26 mouse cellular contexts compared by ENCODE assay signal in genomic region chr12:100328557-100328956, GRCm38 (mm10).
A peak's percentile ranks its signal among the peaks of the same experiment; 100 is the strongest.
DNase-seq lines count a peak whose midpoint lies in the region; ATAC-seq and TF ChIP-seq lines count a peak whose summit lies in the region.
"Had no signal": no experiment of that assay in that cellular context is flagged by ENCODE, and none has a peak within 500 bp of the region (broad histone marks: within the 10 kb centered on the region; RNA-seq: fewer than 3 reads in every experiment).

No protein-coding gene starts in this region.

- TF ChIP-seq CTCF in intestine, postnatal 0 days (IDR thresholded peaks at IDR 0.05; ENCODE audit: low read depth), result 0 out of 2 replicates have a peak, but pooled peaks have one; percentile 4
- no peak for TF ChIP-seq CTCF in olfactory bulb, adult 2 months (IDR thresholded peaks at IDR 0.05; ENCODE audit: insufficient read depth, low read depth, low read length)

- 77% methylated on average over 9 of the region's 9 CpGs for WGBS in intestine, postnatal 0 days
- WGBS in intestine, embryonic 16.5 days, result 83% methylated on average over 9 of the region's 9 CpGs
- WGBS in olfactory bulb, adult 2 months, result 35% methylated on average over 9 of the region's 9 CpGs

- no peaks in the 10 kb centered on the region for H3K4me1 ChIP-seq in intestine, postnatal 0 days (replicated peaks; ENCODE audit: control insufficient read depth, insufficient read depth, low read length)
- H3K4me1 ChIP-seq in intestine, embryonic 16.5 days (ENCODE audit: control insufficient read depth, insufficient read depth, low read length), result no peaks in the 10 kb centered on the region
- peaks cover 42% of the 10 kb centered on the region for H3K4me1 ChIP-seq in olfactory bulb, adult 2 months (ENCODE audit: control insufficient read depth, insufficient read depth, low read length)
- H3K4me1 ChIP-seq: forebrain, embryonic 12.5 days; heart, embryonic 15.5 days; intestine, embryonic 15.5 days; limb, embryonic 13.5 days had no signal

- no peak overlapping the region for H3K4me3 ChIP-seq in intestine, postnatal 0 days (ENCODE audit: low read depth, low read length)
- H3K4me3 ChIP-seq in intestine, embryonic 16.5 days (ENCODE audit: low read length), result no peak overlapping the region
- H3K4me3 ChIP-seq in olfactory bulb, adult 2 months (ENCODE audit: insufficient read depth, low read depth, low read length), result no peak overlapping the region
- H3K4me3 ChIP-seq: forebrain, embryonic 12.5 days; heart, embryonic 15.5 days; hindbrain, embryonic 13.5 days; intestine, embryonic 15.5 days; limb, embryonic 13.5 days; myocyte; neural tube, embryonic 15.5 days had no signal

- H3K4me2 ChIP-seq in intestine, postnatal 0 days (replicated peaks; ENCODE audit: low read depth), result no peak overlapping the region
- no peak overlapping the region for H3K4me2 ChIP-seq in intestine, embryonic 16.5 days (ENCODE audit: low read depth, low read length)
- H3K4me2 ChIP-seq: forebrain, embryonic 12.5 days; heart, embryonic 15.5 days; hindbrain, embryonic 13.5 days; intestine, embryonic 15.5 days; limb, embryonic 13.5 days; neural tube, embryonic 15.5 days had no signal

- ATAC-seq in intestine, postnatal 0 days, result no peak
- no peak for ATAC-seq in intestine, embryonic 16.5 days
- ATAC-seq: intestine, embryonic 15.5 days had no signal

- no peaks in the 10 kb centered on the region for H3K9me3 ChIP-seq in intestine, postnatal 0 days (ENCODE audit: control insufficient read depth)
- no peaks in the 10 kb centered on the region for H3K9me3 ChIP-seq in intestine, embryonic 16.5 days (ENCODE audit: control insufficient read depth, low read length)
- H3K9me3 ChIP-seq: forebrain, embryonic 12.5 days; heart, embryonic 15.5 days; hindbrain, embryonic 13.5 days; intestine, embryonic 15.5 days; limb, embryonic 13.5 days; neural tube, embryonic 15.5 days had no signal

- no peak overlapping the region for H3K9ac ChIP-seq in intestine, postnatal 0 days (ENCODE audit: low read depth, low read length)
- H3K9ac ChIP-seq in intestine, embryonic 16.5 days (ENCODE audit: low read depth, low read length), result no peak overlapping the region
- H3K9ac ChIP-seq: forebrain, embryonic 12.5 days; heart, embryonic 15.5 days; hindbrain, embryonic 13.5 days; intestine, embryonic 15.5 days; limb, embryonic 13.5 days; liver, embryonic 14.5 days; neural tube, embryonic 15.5 days had no signal

- peaks cover 17% of the 10 kb centered on the region for H3K36me3 ChIP-seq in intestine, postnatal 0 days (ENCODE audit: control insufficient read depth, insufficient read depth)
- H3K36me3 ChIP-seq in intestine, embryonic 16.5 days (ENCODE audit: control insufficient read depth, insufficient read depth, low read length), result no peaks in the 10 kb centered on the region

- no peak for TF ChIP-seq POLR2A in olfactory bulb, adult 2 months (IDR thresholded peaks at IDR 0.05; ENCODE audit: insufficient read depth, low read depth, low read length)

- H3K27me3 ChIP-seq in intestine, postnatal 0 days (replicated peaks; ENCODE audit: control insufficient read depth, insufficient read depth, low read length), result no peaks in the 10 kb centered on the region
- no peaks in the 10 kb centered on the region for H3K27me3 ChIP-seq in intestine, embryonic 16.5 days (replicated peaks; ENCODE audit: control insufficient read depth, insufficient read depth, low read length)
- H3K27me3 ChIP-seq: CH12.LX; forebrain, embryonic 12.5 days; heart, embryonic 15.5 days; hindbrain, embryonic 13.5 days; intestine, embryonic 15.5 days; limb, embryonic 13.5 days; neural tube, embryonic 15.5 days had no signal

- intact Hi-C loops in gastrocnemius, postnatal 36 days (cut with DNase I), result no loop called here

- no peak overlapping the region for H3K27ac ChIP-seq in intestine, postnatal 0 days (ENCODE audit: low read depth, low read length)
- no peak overlapping the region for H3K27ac ChIP-seq in intestine, embryonic 16.5 days (ENCODE audit: low read length)
- H3K27ac ChIP-seq in olfactory bulb, adult 2 months (ENCODE audit: insufficient read depth, low read depth, low read length), result peak overlapping the region; percentile 95
- H3K27ac ChIP-seq: forebrain, embryonic 12.5 days; heart, embryonic 15.5 days; hindbrain, embryonic 13.5 days; intestine, embryonic 15.5 days; kidney, postnatal 0 days; limb, embryonic 13.5 days; liver, embryonic 14.5 days; macrophage; neural tube, embryonic 15.5 days had no signal

- DNase-seq in gastrocnemius, adult 18-20 months (ENCODE audit: low spot score), result peak; percentile 70
- no peak for DNase-seq in gastrocnemius, postnatal 36 days
- DNase-seq in 416B (ENCODE audit: low read depth), result peak; percentile 9
- no peak for DNase-seq in frontal cortex, postnatal 36 days (ENCODE audit: low spot score in 2 of 2)
- no peak for DNase-seq in thymus, postnatal 10 days (ENCODE audit: low spot score in 2 of 2)
- DNase-seq: adrenal gland, adult 2 months; cerebellum, postnatal 36 days; layer of hippocampus, adult 9-11 months; midbrain, embryonic 14.5 days; retina, postnatal 1 day; right cerebral cortex, postnatal 4 days; thymus, postnatal 14 days had no signal

Comparison
In these comparisons a context has a peak if more than half of its experiments do, and no peak if none do; other contexts are left out.
1. DNase-seq: peak in gastrocnemius, adult 18-20 months (single experiment) and 416B (single experiment); none in gastrocnemius, postnatal 36 days (0 of 2), frontal cortex, postnatal 36 days (0 of 2) and thymus, postnatal 10 days (0 of 2).